Mouse (Mus musculus) MEL (cell line): ENCODE data around the gene Olfr586. TPM values are rescaled to one million over a fixed set of nuclear protein-coding genes. Genes with fewer than 3 reads are reported as not detected.

ENCODE experiments used
- DNase-seq: peaks from one replicate; pipeline ENCODE4 v3.0.0; 2011; ENCODE audit warnings: low read depth, low spot score
- H3K27ac ChIP-seq: 2 replicates; pipeline ENCODE4 v1.5.1; 2012; ENCODE audit warnings: low read depth, mild to moderate bottlenecking, control low read depth, low read length, moderate library complexity; ENCODE audit not compliant: control insufficient read depth
- H3K27me3 ChIP-seq, 2 experiments: fragments of 150-350 bp in 1 of 2; sonication (generic) in 1 of 2; 2 replicates each; pipeline ENCODE4 v1.6.1; 2012; ENCODE audit warnings: low read length in 2 of 2, mild to moderate bottlenecking in 2 of 2, improper control_type of control experiment in 1 of 2, moderate library complexity in 1 of 2; ENCODE audit not compliant: insufficient read depth in 2 of 2, control insufficient read depth in 1 of 2
- H3K36me3 ChIP-seq, 2 experiments: 2 replicates each; pipeline ENCODE4 v1.6.1; 2012 to 2014; ENCODE audit warnings: low read length in 2 of 2, improper control_type of control experiment in 1 of 2, inconsistent platforms in 1 of 2, mild to moderate bottlenecking in 1 of 2; ENCODE audit not compliant: insufficient read depth in 2 of 2, control insufficient read depth in 1 of 2
- H3K4me1 ChIP-seq, 2 experiments: fragments of 150-350 bp in 1 of 2; sonication (generic) in 1 of 2; 2 replicates each; pipeline ENCODE4 v1.6.1; 2012; ENCODE audit warnings: low read length in 2 of 2, improper control_type of control experiment in 1 of 2, mild to moderate bottlenecking in 1 of 2; ENCODE audit not compliant: insufficient read depth in 2 of 2, control insufficient read depth in 1 of 2
- H3K4me3 ChIP-seq, 2 experiments: fragments of 150-350 bp in 1 of 2; sonication (generic) in 1 of 2; 2 replicates each; pipeline ENCODE4 v1.5.1; 2012; ENCODE audit warnings: low read depth in 2 of 2, low read length in 2 of 2, mild to moderate bottlenecking in 2 of 2, moderate library complexity in 2 of 2, control low read depth in 1 of 2, improper control_type of control experiment in 1 of 2; ENCODE audit not compliant: control insufficient read depth in 1 of 2, insufficient read depth in 1 of 2
- H3K79me2 ChIP-seq: 2 replicates; pipeline ENCODE4 v1.6.1; 2012; ENCODE audit warnings: mild to moderate bottlenecking, low read length, moderate library complexity; ENCODE audit not compliant: control insufficient read depth, poor library complexity, insufficient read depth
- H3K9ac ChIP-seq: 2 replicates; pipeline ENCODE4 v1.6.1; 2012; ENCODE audit warnings: low read depth, mild to moderate bottlenecking, control low read depth, low read length, moderate library complexity; ENCODE audit not compliant: control insufficient read depth, poor library complexity, severe bottlenecking
- H3K9me3 ChIP-seq: fragments of 150-350 bp; sonication (generic); replicated peaks from 2 replicates; pipeline ENCODE4 v1.6.1; 2012; ENCODE audit warnings: mild to moderate bottlenecking, low read length, improper control_type of control experiment, moderate library complexity; ENCODE audit not compliant: insufficient read depth
- BHLHE40 ChIP-seq: IDR thresholded peaks from 2 replicates; pipeline ENCODE4 v1.6.1; 2012; ENCODE audit warnings: low read depth, mild to moderate bottlenecking, inconsistent platforms, low read length, improper control_type of control experiment, borderline replicate concordance
- CHD1 ChIP-seq: IDR thresholded peaks from 2 replicates; pipeline ENCODE4 v1.6.1; 2012; ENCODE audit warnings: low read depth, mild to moderate bottlenecking, inconsistent platforms, low read length, improper control_type of control experiment
- E2F4 ChIP-seq: IDR thresholded peaks from 2 replicates; pipeline ENCODE4 v1.6.1; 2011; ENCODE audit warnings: low read depth, low read length, improper control_type of control experiment, borderline replicate concordance
- ELF1 ChIP-seq: IDR thresholded peaks from 2 replicates; pipeline ENCODE4 v1.6.1; 2014; ENCODE audit warnings: low read depth, mild to moderate bottlenecking, inconsistent platforms, low read length, improper control_type of control experiment, moderate library complexity
- EP300 ChIP-seq, 2 experiments: IDR thresholded peaks; 2 replicates each; pipeline ENCODE4 v1.6.1; 2011; ENCODE audit warnings: improper control_type of control experiment in 2 of 2, low read length in 2 of 2, low read depth in 1 of 2, mild to moderate bottlenecking in 1 of 2
- ETS1 ChIP-seq: IDR thresholded peaks from 2 replicates; pipeline ENCODE4 v1.6.1; 2012; ENCODE audit warnings: low read depth, mild to moderate bottlenecking, inconsistent platforms, low read length, improper control_type of control experiment, moderate library complexity
- GABPA ChIP-seq: IDR thresholded peaks from 2 replicates; pipeline ENCODE4 v1.6.1; 2012; ENCODE audit warnings: low read depth, mild to moderate bottlenecking, inconsistent platforms, low read length, improper control_type of control experiment, moderate library complexity
- HCFC1 ChIP-seq: IDR thresholded peaks from 2 replicates; pipeline ENCODE4 v1.6.1; 2012; ENCODE audit warnings: low read depth, mild to moderate bottlenecking, inconsistent platforms, low read length, improper control_type of control experiment, moderate library complexity
- MAX ChIP-seq: IDR thresholded peaks from 2 replicates; pipeline ENCODE4 v1.6.1; 2011; ENCODE audit warnings: low read length, improper control_type of control experiment
- MAZ ChIP-seq: IDR thresholded peaks from 2 replicates; pipeline ENCODE4 v1.6.1; 2012; ENCODE audit warnings: low read depth, mild to moderate bottlenecking, inconsistent platforms, low read length, improper control_type of control experiment
- MXI1 ChIP-seq: IDR thresholded peaks from 2 replicates; pipeline ENCODE4 v1.6.1; 2011; ENCODE audit warnings: mild to moderate bottlenecking, low read depth, low read length, improper control_type of control experiment
- MYC ChIP-seq: IDR thresholded peaks from 2 replicates; pipeline ENCODE4 v1.6.1; 2011; ENCODE audit warnings: low read depth, mild to moderate bottlenecking, low read length, improper control_type of control experiment, moderate library complexity
- NRF1 ChIP-seq: IDR thresholded peaks from 2 replicates; pipeline ENCODE4 v1.6.1; 2014; ENCODE audit warnings: low read depth, mild to moderate bottlenecking, inconsistent platforms, low read length, improper control_type of control experiment, moderate library complexity; ENCODE audit not compliant: poor library complexity, insufficient read depth, severe bottlenecking
- POLR2AphosphoS2 ChIP-seq: IDR thresholded peaks from 2 replicates; pipeline ENCODE4 v1.6.1; 2011; ENCODE audit warnings: low read length, improper control_type of control experiment
- POLR2AphosphoS5 ChIP-seq: IDR thresholded peaks from 2 replicates; pipeline ENCODE4 v1.6.1; 2012; ENCODE audit warnings: low read depth, borderline replicate concordance, mild to moderate bottlenecking, inconsistent platforms, low read length, moderate library complexity, mixed read lengths
- SMC3 ChIP-seq: IDR thresholded peaks from 2 replicates; pipeline ENCODE4 v1.6.1; 2011; ENCODE audit warnings: low read depth, low read length, improper control_type of control experiment
- UBTF ChIP-seq: IDR thresholded peaks from 2 replicates; pipeline ENCODE4 v1.6.1; 2012; ENCODE audit warnings: low read depth, mild to moderate bottlenecking, inconsistent platforms, low read length, improper control_type of control experiment, moderate library complexity, borderline replicate concordance; ENCODE audit not compliant: insufficient read depth
- ZC3H11A ChIP-seq: IDR thresholded peaks from 2 replicates; pipeline ENCODE4 v1.6.1; 2012; ENCODE audit warnings: low read depth, mild to moderate bottlenecking, inconsistent platforms, low read length, improper control_type of control experiment
- polyA plus RNA-seq, 2 experiments: library from polyadenylated mRNA; stranded (reverse) in 1 of 2; unstranded in 1 of 2; fragments of >175 nt in 1 of 2; fragments of >200 nt in 1 of 2; gene quantifications; 2 replicates each; pipeline versions ENCODE4 v1.2.1 to v1.2.4; 2012; ENCODE audit warnings: low replicate concordance in 2 of 2, low read depth in 1 of 2; ENCODE audit not compliant: insufficient read length in 2 of 2, insufficient read depth in 1 of 2, missing spikeins in 1 of 2
- total RNA-seq: library from RNA; depleted of rRNA; stranded (reverse); fragments of 300-350 nt; gene quantifications from 2 replicates; pipeline ENCODE4 v1.2.3, GENCODE M21; 2012

Gene Olfr586
- total and polyA plus RNA-seq, 3 experiments = not detected

DNA sequence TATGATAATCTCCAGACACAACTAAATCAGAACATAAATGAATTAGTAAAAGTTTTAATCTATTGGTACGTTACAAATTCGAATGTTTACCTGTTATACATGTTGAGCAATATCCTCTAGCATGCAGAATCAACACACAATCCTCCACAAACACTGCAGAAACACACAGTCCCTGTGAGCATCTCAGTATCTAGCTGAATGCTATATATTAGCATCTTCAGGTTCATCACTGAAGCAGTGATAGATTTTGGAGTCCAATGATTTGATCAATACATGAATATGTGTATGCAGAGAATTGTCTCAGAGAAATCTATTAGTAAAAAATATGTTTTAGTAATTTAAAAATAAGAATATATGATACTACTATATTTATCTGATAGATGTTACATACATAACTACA, 30.8 kb upstream of the Olfr586 start, which contains the start of gene Olfr589:
Olfr589 (minus strand) TSS at position 101 of the 400 bp plus-strand sequence.
- no peak for DNase-seq
- Histone ChIP-seq H3K9ac (no peak within 1 kb of the TSS), H3K36me3 (no peaks in the 10 kb centered on the region), H3K4me3 (no peak within 1 kb of the TSS), H3K4me1 (no peaks in the 10 kb centered on the region), H3K27me3 (no peaks in the 10 kb centered on the region), H3K27ac (no peak within 1 kb of the TSS), H3K9me3 (no peaks in the 10 kb centered on the region), H3K79me2 (no peaks in the 10 kb centered on the region)
- TF ChIP-seq NRF1 (no peak), MYC (no peak), HCFC1 (no peak), ELF1 (no peak), BHLHE40 (no peak), EP300 (IDR thresholded peaks at IDR 0.05; ENCODE audit: low read depth in 1 of 2, low read length in 2 of 2) (no peak), GABPA (no peak), CHD1 (no peak), POLR2AphosphoS2 (no peak), ZC3H11A (no peak), POLR2AphosphoS5 (no peak)

DNA sequence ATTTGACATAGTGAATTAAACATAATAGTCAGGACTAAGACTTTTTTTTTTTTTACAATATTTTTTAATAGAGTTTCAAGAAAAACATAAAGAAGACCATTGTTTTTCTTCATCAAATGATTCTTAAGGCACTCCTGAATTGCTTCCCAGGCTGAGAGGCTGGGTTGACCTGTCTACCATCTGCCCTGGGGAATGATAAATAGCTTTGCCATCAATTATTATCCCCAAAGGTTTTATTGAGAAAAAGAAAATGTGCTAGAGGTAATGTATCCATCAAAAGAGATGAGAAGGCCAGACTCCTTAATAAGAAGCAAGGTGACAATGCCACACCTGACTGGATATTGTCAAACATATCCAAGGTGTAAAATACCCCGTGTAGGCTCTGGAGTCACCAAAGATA, 15.1 kb upstream of the Olfr586 start, which contains the start of gene Olfr588-ps1:
Olfr588-ps1 (plus strand) TSS at position 301 of the 400 bp plus-strand sequence.
- Histone ChIP-seq H3K79me2 (no peaks in the 10 kb centered on the region), H3K9me3 (no peaks in the 10 kb centered on the region), H3K4me1 (no peaks in the 10 kb centered on the region), H3K36me3 (no peaks in the 10 kb centered on the region), H3K4me3 (no peak within 1 kb of the TSS), H3K9ac (no peak within 1 kb of the TSS), H3K27me3 (no peaks in the 10 kb centered on the region), H3K27ac (no peak within 1 kb of the TSS)
- TF ChIP-seq MAZ = no peak
- TF ChIP-seq HCFC1 = no peak
- no peak for TF ChIP-seq UBTF
- TF ChIP-seq SMC3 = no peak
- TF ChIP-seq ETS1 = no peak
- no peak for TF ChIP-seq MAX
- TF ChIP-seq E2F4 = no peak
- no peak for TF ChIP-seq MXI1
- DNase-seq = no peak
